Mouse (Mus musculus): ENCODE results near the gene Wdfy2. TPM values are rescaled to one million over a fixed set of nuclear protein-coding genes. Genes with fewer than 3 reads are reported as not detected.
A peak's percentile ranks its signal among the peaks of the same experiment; 100 is the strongest.
"Not testable (repeated sequence)": the region's sequence is repeated elsewhere in the genome, so short reads cannot be mapped to it uniquely, and the experiment has no call there.

Wdfy2 gene
- polyA plus RNA-seq, 1 experiment from 2014 or later: 15.5 TPM

DNA sequence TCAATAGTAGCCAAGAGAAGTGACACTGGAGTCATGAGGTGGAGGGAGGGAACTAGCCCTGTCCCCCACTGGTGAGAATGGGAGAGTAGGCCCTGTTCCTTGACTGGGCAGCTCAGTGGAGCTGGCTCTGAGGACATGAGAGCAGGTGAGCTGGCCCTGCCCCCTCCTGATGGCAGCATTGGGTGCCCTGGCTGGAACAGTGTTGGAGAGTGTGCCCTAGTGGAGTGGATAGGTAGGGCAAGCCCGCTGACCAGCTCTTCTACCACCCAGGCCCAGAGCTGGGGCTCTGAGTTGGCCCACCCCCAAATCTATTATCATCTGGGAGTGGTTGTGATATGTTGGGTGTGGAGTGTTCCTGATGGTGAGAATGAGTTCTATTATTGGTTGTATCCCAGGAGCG, 47.7 kb downstream of the Wdfy2 start:
- no peak overlapping the region for H3K4me3 ChIP-seq
- no peak for DNase-seq (ENCODE audit: extremely low spot score, low spot score)
- peaks cover 27% of the 10 kb centered on the region for H3K4me1 ChIP-seq
- peaks cover 2% of the 10 kb centered on the region; the same call in 1 of the 2 replicates for H3K36me3 ChIP-seq (replicated peaks)
- H3K27ac ChIP-seq: peak overlapping the region; percentile 4; the same call in 1 of the 2 replicates
- WGBS: 91% methylated on average over 2 of the region's 2 CpGs
- no peaks in the 10 kb centered on the region for H3K27me3 ChIP-seq (ENCODE audit: poor library complexity, severe bottlenecking)
- no peaks in the 10 kb centered on the region for H3K9me3 ChIP-seq

DNA sequence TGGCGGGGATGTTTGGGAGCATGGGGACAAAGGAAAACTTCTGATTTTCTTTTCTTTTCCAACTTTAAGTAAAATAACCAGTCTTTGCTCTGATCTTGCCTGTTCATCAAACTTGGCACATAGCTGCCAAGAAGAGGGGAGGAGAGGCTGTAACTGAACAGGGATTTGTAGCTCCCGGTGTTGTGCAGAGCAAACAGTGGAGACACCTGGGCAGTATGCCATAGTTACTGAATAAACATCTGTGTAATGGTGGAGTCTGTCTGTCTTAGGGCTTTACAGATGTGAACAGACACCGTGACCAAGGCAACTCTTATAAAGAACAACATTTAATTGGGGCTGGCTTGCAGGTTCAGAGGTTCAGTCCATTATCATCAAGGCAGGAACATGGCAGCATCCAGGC, 53.9 kb downstream of the Wdfy2 start:
- DNase-seq (ENCODE audit: extremely low spot score, low spot score): no peak
- no peak overlapping the region for H3K4me3 ChIP-seq
- H3K36me3 ChIP-seq (replicated peaks): peaks cover 2% of the 10 kb centered on the region; the same call in 1 of the 2 replicates
- no peaks in the 10 kb centered on the region for H3K9me3 ChIP-seq
- WGBS: 92% methylated on average over 3 of the region's 3 CpGs
- H3K4me1 ChIP-seq: peaks cover 21% of the 10 kb centered on the region
- H3K27me3 ChIP-seq (ENCODE audit: poor library complexity, severe bottlenecking): no peaks in the 10 kb centered on the region
- no peak overlapping the region for H3K27ac ChIP-seq

DNA sequence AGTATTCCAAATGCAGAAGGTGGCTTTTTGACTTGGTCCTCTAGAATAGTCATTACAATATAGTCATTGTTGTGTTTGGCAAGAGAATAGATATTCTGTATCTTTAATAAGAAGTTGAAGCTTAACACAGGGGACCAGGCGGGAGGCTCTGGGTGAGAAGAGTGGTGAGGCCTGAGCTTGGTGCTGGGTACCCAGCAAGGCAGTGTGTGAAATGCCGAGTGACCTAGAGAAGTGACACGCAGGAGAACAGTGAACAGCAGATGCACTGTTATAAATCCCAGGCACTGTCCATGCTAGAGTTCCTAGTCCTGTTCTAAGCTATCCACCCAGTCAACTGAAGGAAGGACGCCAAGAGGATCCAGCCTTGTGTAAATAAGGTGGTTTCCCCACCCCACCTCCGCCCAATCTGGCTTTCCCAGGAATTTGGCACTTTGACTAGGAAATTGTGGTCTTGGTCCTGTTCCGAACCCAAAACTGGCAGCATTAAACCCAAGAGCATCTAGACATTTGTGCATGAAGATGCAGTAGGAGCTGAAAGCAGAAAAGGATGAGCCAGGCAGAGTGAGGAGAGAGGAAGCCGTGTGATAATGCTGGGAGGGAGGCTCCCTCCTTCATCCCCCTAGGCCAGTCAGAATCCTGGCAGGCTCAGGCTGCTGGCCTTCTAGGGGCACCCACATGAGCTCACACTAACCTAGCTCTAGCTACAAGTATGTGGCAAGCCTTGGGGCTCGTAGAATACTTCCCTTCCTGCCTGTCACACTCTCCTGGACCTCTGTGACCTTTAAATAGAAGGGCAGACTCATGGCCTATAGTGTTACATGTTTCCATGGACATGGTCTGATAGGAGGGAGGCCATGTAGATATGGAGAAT, 55.5 kb downstream of the Wdfy2 start:
- 79% methylated on average over 8 of the region's 8 CpGs for WGBS
- no peaks in the 10 kb centered on the region for H3K9me3 ChIP-seq
- no peak overlapping the region for H3K27ac ChIP-seq
- no peak overlapping the region for H3K4me3 ChIP-seq
- no peaks in the 10 kb centered on the region for H3K27me3 ChIP-seq (ENCODE audit: poor library complexity, severe bottlenecking)
- H3K36me3 ChIP-seq (replicated peaks): peaks cover 2% of the 10 kb centered on the region; the same call in 1 of the 2 replicates
- DNase-seq (ENCODE audit: extremely low spot score, low spot score): no peak
- peaks cover 26% of the 10 kb centered on the region for H3K4me1 ChIP-seq

DNA sequence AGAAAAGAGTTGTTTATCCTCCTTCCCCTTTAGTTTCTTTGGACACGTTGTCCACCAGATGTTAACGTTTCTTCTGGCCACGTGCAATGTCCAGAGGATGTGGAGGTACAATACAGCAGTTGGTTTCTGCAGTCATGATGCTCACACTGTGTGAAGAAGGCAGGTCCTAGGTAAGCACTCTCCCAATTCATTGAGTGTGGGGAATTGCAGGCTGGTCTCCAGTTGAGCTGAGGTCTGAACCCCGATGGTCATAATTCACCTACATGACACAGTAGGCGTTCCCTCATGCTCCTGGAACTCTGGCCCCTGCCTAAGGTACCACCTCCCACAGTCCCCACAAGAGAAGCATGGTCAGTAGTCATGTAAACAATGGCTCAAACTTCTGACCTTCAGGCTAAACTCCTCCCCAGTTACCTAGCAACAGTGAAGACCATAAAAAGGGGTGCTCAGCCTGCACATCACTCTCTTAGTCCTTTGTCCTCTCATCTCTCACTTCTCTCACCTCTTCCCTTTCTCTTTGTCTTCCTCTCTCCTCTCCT, 56.2 kb downstream of the Wdfy2 start:
- DNase-seq (ENCODE audit: extremely low spot score, low spot score); H3K27me3 ChIP-seq (ENCODE audit: poor library complexity, severe bottlenecking); H3K36me3 ChIP-seq (replicated peaks); H3K4me3 ChIP-seq; H3K27ac ChIP-seq; H3K9me3 ChIP-seq: not testable (repeated sequence)
- WGBS: 80% methylated on average over 5 of the region's 5 CpGs
- peaks cover 26% of the 10 kb centered on the region for H3K4me1 ChIP-seq

- Histone ChIP-seq H3K27me3 (ENCODE audit: poor library complexity, severe bottlenecking) (no peaks in the 10 kb centered on the region), H3K9me3 (no peaks in the 10 kb centered on the region), H3K27ac (no peak overlapping the region), H3K4me3 (no peak overlapping the region), H3K36me3 (replicated peaks) (no peaks in the 10 kb centered on the region), H3K4me1 (peaks cover 29% of the 10 kb centered on the region)
- 91% methylated on average over 8 of the region's 8 CpGs for WGBS
- DNase-seq (ENCODE audit: extremely low spot score, low spot score): no peak
Measured at GRCm38 (mm10) chr14:62894924-62895840, 57.7 kb downstream of the Wdfy2 start.

DNA sequence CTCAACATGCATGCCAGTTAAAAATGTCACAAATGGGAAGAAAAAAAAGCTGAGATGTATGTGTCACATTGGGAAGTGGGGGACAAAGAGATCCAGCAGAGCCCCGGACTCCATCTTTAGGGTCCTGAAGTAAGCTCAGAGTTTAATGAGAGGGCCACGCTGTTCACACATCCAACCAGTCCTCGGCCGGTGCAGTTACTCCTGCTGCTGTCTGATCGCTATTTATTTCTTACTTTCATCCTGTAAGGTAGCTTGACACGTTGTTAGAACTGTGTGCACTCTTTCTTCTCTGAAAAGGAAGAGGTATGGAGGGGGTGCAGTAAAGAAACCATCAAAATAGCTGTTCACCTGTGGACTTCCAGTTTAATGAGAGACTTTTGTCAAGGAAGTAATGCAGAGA, 60.6 kb downstream of the Wdfy2 start:
- H3K4me3 ChIP-seq: no peak overlapping the region
- 0 out of 2 replicates have a peak, but pooled peaks cover 6% of the 10 kb centered on the region for H3K36me3 ChIP-seq (replicated peaks)
- 86% methylated on average over 6 of the region's 6 CpGs for WGBS
- no peaks in the 10 kb centered on the region for H3K9me3 ChIP-seq
- DNase-seq (ENCODE audit: extremely low spot score, low spot score): no peak
- H3K27me3 ChIP-seq (ENCODE audit: poor library complexity, severe bottlenecking): no peaks in the 10 kb centered on the region
- H3K4me1 ChIP-seq: peaks cover 26% of the 10 kb centered on the region
- no peak overlapping the region for H3K27ac ChIP-seq

DNA sequence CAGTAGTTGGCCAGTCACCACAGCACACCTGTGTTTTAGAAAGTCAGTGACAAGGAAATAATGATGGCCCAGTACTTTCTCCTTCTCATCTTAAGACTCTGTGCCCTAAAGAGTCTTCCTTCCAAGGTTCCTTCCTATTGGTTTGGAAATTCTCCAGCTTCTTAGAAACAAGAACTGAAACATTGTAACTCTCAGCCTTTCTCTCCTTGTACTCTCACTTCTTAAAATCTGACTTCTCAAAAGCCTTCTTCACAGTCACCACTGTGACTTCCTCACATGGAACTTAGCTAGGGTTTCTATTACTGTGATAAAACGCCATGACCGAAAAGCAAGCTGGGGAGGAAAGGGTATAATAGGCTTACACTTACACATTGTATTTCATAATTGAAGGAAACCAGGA, 70.4 kb downstream of the Wdfy2 start:
- H3K27me3 ChIP-seq (ENCODE audit: poor library complexity, severe bottlenecking): no peaks in the 10 kb centered on the region
- H3K4me3 ChIP-seq: no peak overlapping the region
- no peaks in the 10 kb centered on the region; the same call in 1 of the 2 replicates for H3K36me3 ChIP-seq (replicated peaks)
- peaks cover 17% of the 10 kb centered on the region; the same call in 1 of the 2 replicates for H3K4me1 ChIP-seq
- no peak for DNase-seq (ENCODE audit: extremely low spot score, low spot score)
- no peaks in the 10 kb centered on the region for H3K9me3 ChIP-seq
- no peak overlapping the region for H3K27ac ChIP-seq
- WGBS: 94% methylated on average over 2 of the region's 2 CpGs

- H3K27me3 ChIP-seq (ENCODE audit: poor library complexity, severe bottlenecking): no peaks in the 10 kb centered on the region
- H3K4me3 ChIP-seq: no peak overlapping the region
- DNase-seq (ENCODE audit: extremely low spot score, low spot score): no peak
- H3K4me1 ChIP-seq: peaks cover 17% of the 10 kb centered on the region; the same call in 1 of the 2 replicates
- WGBS: 92% methylated on average over 5 of the region's 5 CpGs
- H3K27ac ChIP-seq: no peak overlapping the region
- no peaks in the 10 kb centered on the region; the same call in 1 of the 2 replicates for H3K36me3 ChIP-seq (replicated peaks)
- H3K9me3 ChIP-seq: no peaks in the 10 kb centered on the region
Measured at GRCm38 (mm10) chr14:62908550-62908949, 71.1 kb downstream of the Wdfy2 start.

- WGBS: 83% methylated on average over 4 of the region's 4 CpGs
Measured at GRCm38 (mm10) chr14:62910859-62911258, 73.4 kb downstream of the Wdfy2 start.

GRCm38 (mm10) chr14:62915146-62915685, 77.7 kb downstream of the Wdfy2 start:
- WGBS: 92% methylated on average over 6 of the region's 6 CpGs
- DNase-seq (ENCODE audit: extremely low spot score, low spot score): no peak

More at GRCm38 (mm10) chr14:62910859-62911258, 73.4 kb downstream of the Wdfy2 start:
- Histone ChIP-seq H3K4me1 (peaks cover 10% of the 10 kb centered on the region; the same call in 1 of the 2 replicates), H3K27ac (no peak overlapping the region), H3K4me3 (no peak overlapping the region), H3K36me3 (replicated peaks) (no peaks in the 10 kb centered on the region; the same call in 1 of the 2 replicates), H3K27me3 (ENCODE audit: poor library complexity, severe bottlenecking) (no peaks in the 10 kb centered on the region), H3K9me3 (no peaks in the 10 kb centered on the region)
- no peak for DNase-seq (ENCODE audit: extremely low spot score, low spot score)

DNA sequence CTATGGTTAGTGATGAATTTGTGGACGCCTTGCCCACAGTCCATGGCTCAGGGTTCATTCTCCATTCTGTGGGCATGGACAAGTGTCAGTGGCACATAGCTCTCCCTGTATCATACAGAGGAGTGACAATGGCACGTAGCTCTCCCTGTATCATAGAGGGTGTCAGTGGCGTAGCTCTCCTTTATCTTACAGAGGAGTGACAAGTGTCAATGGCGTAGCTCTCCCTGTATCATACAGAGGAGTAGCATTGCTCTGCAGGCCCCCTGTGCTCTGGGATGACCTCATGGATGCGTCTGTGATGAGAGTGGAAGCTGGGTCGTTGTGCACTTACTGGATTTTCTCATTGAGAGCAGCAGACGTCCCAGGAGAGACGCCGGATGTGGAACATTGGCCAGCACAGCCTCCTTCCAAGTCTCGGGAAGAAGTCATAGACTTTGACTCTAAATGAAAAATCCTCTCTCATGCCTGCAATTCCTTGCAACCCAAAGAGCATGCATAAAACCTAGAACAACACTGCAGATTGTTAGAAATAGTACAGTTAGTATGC, 79.1 kb downstream of the Wdfy2 start:
- H3K9me3 ChIP-seq: no peaks in the 10 kb centered on the region
- no peaks in the 10 kb centered on the region for H3K27me3 ChIP-seq (ENCODE audit: poor library complexity, severe bottlenecking)
- 0 out of 2 replicates have a peak, but pooled peaks cover 3% of the 10 kb centered on the region for H3K36me3 ChIP-seq (replicated peaks)
- 90% methylated on average over 10 of the region's 10 CpGs for WGBS
- DNase-seq (ENCODE audit: extremely low spot score, low spot score): no peak
- H3K4me3 ChIP-seq: no peak overlapping the region
- H3K27ac ChIP-seq: no peak overlapping the region
- H3K4me1 ChIP-seq: no peaks in the 10 kb centered on the region

More at GRCm38 (mm10) chr14:62915146-62915685, 77.7 kb downstream of the Wdfy2 start:
- no peak overlapping the region for H3K4me3 ChIP-seq
- H3K27me3 ChIP-seq (ENCODE audit: poor library complexity, severe bottlenecking): no peaks in the 10 kb centered on the region
- no peaks in the 10 kb centered on the region for H3K4me1 ChIP-seq
- 0 out of 2 replicates have a peak, but pooled peaks cover 3% of the 10 kb centered on the region for H3K36me3 ChIP-seq (replicated peaks)
- no peak overlapping the region for H3K27ac ChIP-seq
- no peaks in the 10 kb centered on the region for H3K9me3 ChIP-seq

DNA sequence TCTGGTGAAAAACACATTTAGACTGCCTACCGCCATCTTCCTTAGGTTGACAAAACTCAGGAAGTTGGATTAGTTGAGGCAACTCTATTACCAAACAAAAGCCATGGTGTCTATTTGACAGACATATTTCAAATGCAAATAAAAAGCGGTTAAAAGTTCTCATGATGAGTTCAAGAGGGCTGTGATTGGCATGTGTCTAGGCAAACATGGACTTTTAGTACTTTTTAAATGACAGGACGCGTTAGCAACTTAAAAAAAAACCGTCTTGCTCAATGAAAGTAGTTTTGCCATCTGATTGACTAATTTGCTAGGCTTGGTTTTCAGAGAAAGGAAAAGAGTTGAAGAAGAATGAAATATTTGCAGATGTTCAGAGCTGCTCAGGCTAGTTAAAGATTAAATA, 83.9 kb downstream of the Wdfy2 start:
- no peaks in the 10 kb centered on the region for H3K9me3 ChIP-seq
- no peak overlapping the region for H3K27ac ChIP-seq
- no peaks in the 10 kb centered on the region for H3K27me3 ChIP-seq (ENCODE audit: poor library complexity, severe bottlenecking)
- H3K4me1 ChIP-seq: no peaks in the 10 kb centered on the region
- no peak overlapping the region for H3K4me3 ChIP-seq
- no peak for DNase-seq (ENCODE audit: extremely low spot score, low spot score)
- WGBS: 91% methylated on average over 5 of the region's 5 CpGs
- peaks cover 19% of the 10 kb centered on the region for H3K36me3 ChIP-seq (replicated peaks)

Data from forebrain, embryonic 10.5 days (tissue).